Mouse (Mus musculus) heart, embryonic 14.5 days (tissue): Measurements from ENCODE around the gene Gm28308. TPM values are rescaled to one million over a fixed set of nuclear protein-coding genes. Genes with fewer than 3 reads are reported as not detected.

Source experiments
- ATAC-seq: fragments of 200-750 bp; cut with Nextera tagmentation; 2 replicates; pipeline ENCODE4 v1.8.0; 2017; ENCODE audit warnings: low read depth, moderate TSS enrichment; ENCODE audit not compliant: insufficient number of reproducible peaks, insufficient read depth, low FRiP score
- H3K27ac ChIP-seq, 2 experiments: fragments of 200-500 bp in 1 of 2; fragments of 300-500 bp in 1 of 2; sonication (generic) in 1 of 2; replicated peaks in 1 of 2; 2 replicates each; pipeline ENCODE4 v1.5.1; 2012 to 2014; ENCODE audit warnings: low read depth in 2 of 2, low read length in 2 of 2, control low read depth in 1 of 2, mild to moderate bottlenecking in 1 of 2, mixed read lengths in 1 of 2; ENCODE audit not compliant: control insufficient read depth in 1 of 2, insufficient read depth in 1 of 2
- H3K27me3 ChIP-seq: fragments of 300-500 bp; sonication (generic); 2 replicates; pipeline ENCODE4 v1.6.1; 2014; ENCODE audit warnings: mild to moderate bottlenecking, low read length, control low read depth; ENCODE audit not compliant: control insufficient read depth, insufficient read depth
- H3K36me3 ChIP-seq: fragments of 300-500 bp; sonication (generic); 2 replicates; pipeline ENCODE4 v1.6.1; 2014; ENCODE audit warnings: mild to moderate bottlenecking, control low read depth, low read length, mixed read lengths; ENCODE audit not compliant: control insufficient read depth, insufficient read depth
- H3K4me1 ChIP-seq, 2 experiments: fragments of 200-500 bp in 1 of 2; fragments of 300-500 bp in 1 of 2; sonication (generic) in 1 of 2; 2 replicates each; pipeline ENCODE4 v1.6.1; 2012 to 2014; ENCODE audit warnings: low read length in 2 of 2, control low read depth in 1 of 2, mixed read lengths in 1 of 2; ENCODE audit not compliant: control insufficient read depth in 2 of 2, insufficient read depth in 2 of 2
- H3K4me2 ChIP-seq: fragments of 300-500 bp; sonication (generic); 2 replicates; pipeline ENCODE4 v1.6.1; 2014; ENCODE audit warnings: mild to moderate bottlenecking, low read length
- H3K4me3 ChIP-seq, 2 experiments: fragments of 200-500 bp in 1 of 2; fragments of 300-500 bp in 1 of 2; sonication (generic) in 1 of 2; 2 replicates each; pipeline ENCODE4 v1.5.1; 2012 to 2014; ENCODE audit warnings: low read length in 2 of 2, mild to moderate bottlenecking in 2 of 2, control low read depth in 1 of 2, low read depth in 1 of 2, moderate library complexity in 1 of 2; ENCODE audit not compliant: control insufficient read depth in 1 of 2, insufficient read depth in 1 of 2
- H3K9ac ChIP-seq: fragments of 300-500 bp; sonication (generic); 2 replicates; pipeline ENCODE4 v1.6.1; 2014; ENCODE audit warnings: mild to moderate bottlenecking, low read length
- H3K9me3 ChIP-seq: fragments of 300-500 bp; sonication (generic); 2 replicates; pipeline ENCODE4 v1.6.1; 2016; ENCODE audit warnings: low read length, control low read depth; ENCODE audit not compliant: control insufficient read depth
- WGBS: fragments of 180-500 bp; shearing (Covaris S2); extraction: QIAGEN DNeasy Blood & Tissue Kit; methylation state at CpG from one replicate; pipeline ENCODE4 v1.1.7; 2014; 5-methylcytosine and 5-hydroxymethylcytosine counted together
- polyA plus RNA-seq: library from polyadenylated mRNA; unstranded; fragments of >200 nt; fragmentation: Nextera tagmentation; extraction: Ambion mirVana; gene quantifications from 2 replicates; pipeline ENCODE4 v1.2.1, GENCODE M21; 2014

Gm28308 gene
- polyA plus RNA-seq, 1 experiment from 2014 or later = not detected

DNA sequence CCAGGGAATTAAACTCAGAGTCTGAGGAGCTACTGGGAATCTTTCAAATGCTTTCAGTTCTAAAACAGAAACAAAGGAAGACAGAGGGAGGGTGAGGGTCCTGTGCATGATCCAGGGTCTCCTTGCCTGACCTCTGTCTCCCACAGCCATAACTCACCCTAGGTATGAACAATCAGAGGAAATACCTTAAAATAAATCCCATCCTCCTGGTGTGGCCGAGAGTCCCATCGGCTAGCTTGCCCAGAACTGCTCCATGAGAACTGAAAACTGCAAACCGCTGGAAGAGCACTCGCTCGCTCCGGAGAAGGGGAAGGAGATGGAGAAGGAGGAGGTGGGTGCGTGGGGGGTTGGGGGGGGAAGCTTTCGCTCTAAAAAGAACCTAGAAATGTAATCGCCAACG lies 33.4 kb downstream of the Gm28308 start:
- WGBS = 3% methylated on average over 10 of the region's 10 CpGs
- no peak overlapping the region for H3K27ac ChIP-seq
- H3K9ac ChIP-seq = no peak overlapping the region; the same call in 1 of the 2 replicates
- H3K4me3 ChIP-seq = peak overlapping the region in 1 of 2 experiments; percentile 6; a peak in 1 of 4 replicates
- ATAC-seq = no peak
- H3K4me1 ChIP-seq = no peaks in the 10 kb centered on the region; a peak in 1 of 4 replicates
- H3K9me3 ChIP-seq = no peaks in the 10 kb centered on the region
- H3K36me3 ChIP-seq = no peaks in the 10 kb centered on the region
- peaks cover 99% of the 10 kb centered on the region for H3K27me3 ChIP-seq
- peak overlapping the region; percentile 24; the same call in 1 of the 2 replicates for H3K4me2 ChIP-seq

DNA sequence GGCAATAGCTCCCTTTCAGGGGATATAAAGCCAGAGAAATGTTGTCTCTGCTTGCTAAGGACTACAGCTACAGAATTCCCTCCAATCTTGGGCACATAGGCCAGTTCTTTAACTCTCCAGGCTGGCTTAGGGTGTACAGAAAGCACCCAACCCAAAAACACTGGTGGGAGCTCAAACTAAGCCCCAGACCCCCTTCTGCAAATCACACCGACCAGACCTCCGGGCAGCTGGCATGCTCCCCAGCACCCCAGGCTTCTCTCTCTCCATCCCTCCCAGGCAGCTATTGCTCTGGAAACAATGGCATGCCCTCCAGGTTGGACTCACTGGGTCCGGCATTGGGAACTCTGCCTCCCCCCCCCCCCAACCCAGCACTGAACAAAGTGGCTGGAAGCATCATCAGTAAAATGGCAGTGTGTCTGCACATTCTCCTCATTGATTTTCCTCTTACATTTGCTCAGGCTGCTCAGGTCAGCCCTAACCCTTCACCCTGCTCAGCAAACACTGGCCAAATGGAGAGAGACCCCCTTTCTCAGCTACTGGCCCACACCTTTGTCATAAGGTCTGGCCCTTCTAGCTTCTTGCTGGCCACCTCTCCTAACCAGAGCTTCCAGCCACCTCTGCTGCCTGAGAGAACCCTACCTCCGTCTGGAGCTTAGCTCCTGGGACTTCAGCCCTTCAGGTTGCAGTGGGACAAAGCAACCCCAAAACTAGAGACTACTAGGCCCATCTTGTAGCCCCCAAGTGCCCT lies 34.0 kb downstream of the Gm28308 start:
- no peak overlapping the region; the same call in 1 of the 2 replicates for H3K9ac ChIP-seq
- peaks cover 98% of the 10 kb centered on the region for H3K27me3 ChIP-seq

DNA sequence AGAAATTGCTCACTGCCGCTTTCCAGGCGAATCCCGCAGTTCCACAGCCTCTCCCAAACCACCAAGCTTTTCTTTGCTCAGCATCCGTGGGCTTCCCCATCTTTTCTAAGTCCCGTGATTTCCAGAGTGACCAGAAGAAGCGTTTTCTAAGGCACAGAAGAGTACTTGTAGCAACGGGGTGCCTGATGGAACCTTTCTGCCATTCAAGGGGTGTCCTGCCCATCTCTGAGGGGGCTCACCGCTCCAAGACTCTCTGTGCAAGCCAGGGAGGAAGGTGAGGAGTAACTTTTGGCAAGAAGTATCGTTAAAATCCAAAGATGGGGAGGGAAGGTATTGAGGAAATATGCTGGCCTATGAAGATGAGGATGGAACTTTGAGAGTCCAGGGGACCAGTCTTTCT lies 35.3 kb downstream of the Gm28308 start:
- no peaks in the 10 kb centered on the region for H3K9me3 ChIP-seq
- H3K27ac ChIP-seq = no peak overlapping the region
- H3K27me3 ChIP-seq = peaks cover 98% of the 10 kb centered on the region
- ATAC-seq = no peak
- H3K9ac ChIP-seq = peak overlapping the region; percentile 49; the same call in 1 of the 2 replicates
- H3K4me1 ChIP-seq = no peaks in the 10 kb centered on the region; a peak in 1 of 4 replicates
- H3K36me3 ChIP-seq = no peaks in the 10 kb centered on the region
- 0 out of 4 replicates have a peak overlapping the region, but pooled peaks of 1 of the 2 experiments have one; percentile 18 for H3K4me3 ChIP-seq
- peak overlapping the region; percentile 38; the same call in 1 of the 2 replicates for H3K4me2 ChIP-seq
- WGBS = 4% methylated on average over 9 of the region's 9 CpGs

More for the DNA sequence above, 34.0 kb downstream of the Gm28308 start:
- Histone ChIP-seq H3K4me1 (no peaks in the 10 kb centered on the region; a peak in 1 of 4 replicates), H3K4me2 (peak overlapping the region; percentile 24; the same call in 1 of the 2 replicates), H3K4me3 (peak overlapping the region in 1 of 2 experiments; percentile 6; a peak in 1 of 4 replicates), H3K36me3 (no peaks in the 10 kb centered on the region), H3K27ac (no peak overlapping the region), H3K9me3 (no peaks in the 10 kb centered on the region)
- ATAC-seq = no peak
- WGBS = 5% methylated on average over 4 of the region's 4 CpGs

DNA sequence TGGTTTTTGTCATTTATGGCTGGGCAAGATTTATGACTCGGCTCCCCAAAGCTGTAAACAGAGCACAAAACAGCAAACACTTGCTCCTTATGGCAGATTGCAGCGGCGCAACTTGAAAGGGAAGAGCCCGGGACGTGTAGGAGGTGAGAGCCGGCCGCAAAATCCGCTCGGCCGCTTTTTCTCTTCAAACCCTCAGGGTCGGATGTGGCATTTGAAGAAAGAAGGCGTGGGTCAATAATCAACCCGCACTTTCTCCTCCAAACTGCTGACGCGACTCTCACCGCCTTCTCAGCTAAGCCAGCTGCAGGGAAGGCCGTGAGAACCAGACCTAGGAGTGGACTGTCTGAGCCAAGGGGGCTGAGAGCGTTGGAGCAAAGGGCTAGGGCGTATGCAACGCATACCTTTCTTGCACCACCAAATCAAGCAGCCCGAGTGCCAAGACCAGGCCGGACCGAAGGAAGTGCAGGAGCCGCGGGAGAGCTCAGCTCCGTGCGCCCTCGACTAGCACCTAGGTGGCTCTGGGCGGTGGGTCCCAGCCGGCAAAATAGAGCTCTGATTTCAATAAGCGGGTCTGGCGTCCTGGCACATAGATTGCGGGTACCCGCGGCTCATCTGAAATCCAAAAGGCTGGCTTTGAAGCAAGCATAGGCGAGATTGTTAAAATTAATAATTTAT lies 35.9 kb downstream of the Gm28308 start, which contains the start of gene 5730596B20Rik:
5730596B20Rik (plus strand) TSS at position 438 of the 675 bp plus-strand sequence.
- peak within 1 kb of the TSS; percentile 19 to 36 for H3K4me3 ChIP-seq
- H3K9me3 ChIP-seq = no peaks in the 10 kb centered on the region
- H3K27ac ChIP-seq = peak within 1 kb of the TSS; percentile 19 to 31; a peak in 1 of 4 replicates
- H3K4me2 ChIP-seq = peak within 1 kb of the TSS; percentile 38
- peak within 1 kb of the TSS; percentile 49; the same call in 1 of the 2 replicates for H3K9ac ChIP-seq
- ATAC-seq = no peak
- H3K36me3 ChIP-seq = no peaks in the 10 kb centered on the region
- peaks cover 0 to 3% of the 10 kb centered on the region in 2 experiments; a peak in 2 of 4 replicates for H3K4me1 ChIP-seq
- peaks cover 98% of the 10 kb centered on the region for H3K27me3 ChIP-seq
- 1% methylated on average over 36 of the region's 36 CpGs for WGBS

DNA sequence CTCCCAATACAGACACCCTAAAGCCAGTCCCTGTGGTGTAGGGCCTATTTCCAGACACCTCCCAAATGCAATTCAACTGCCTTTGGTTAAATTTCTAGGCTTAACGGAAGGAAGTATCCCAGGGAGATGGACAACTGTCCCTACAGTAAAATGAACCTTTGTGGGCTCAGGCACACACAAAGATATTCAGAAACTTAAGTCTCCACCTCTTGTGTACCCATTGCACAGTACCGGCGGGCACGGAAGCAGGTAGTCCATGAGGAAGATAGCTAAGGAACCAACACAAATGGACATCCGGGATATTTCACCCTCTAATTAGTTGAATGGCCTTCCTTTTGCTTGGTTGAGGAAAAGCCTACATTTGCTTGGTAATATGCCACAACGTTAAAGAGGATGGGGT lies 36.7 kb downstream of the Gm28308 start:
- peak overlapping the region; percentile 19 to 36; a peak in 2 of 4 replicates for H3K4me3 ChIP-seq
- H3K9ac ChIP-seq = no peak overlapping the region; the same call in 1 of the 2 replicates
- H3K27me3 ChIP-seq = peaks cover 98% of the 10 kb centered on the region
- H3K9me3 ChIP-seq = no peaks in the 10 kb centered on the region
- 2% methylated on average over 6 of the region's 6 CpGs for WGBS
- H3K4me1 ChIP-seq = peaks cover 0 to 3% of the 10 kb centered on the region in 2 experiments; a peak in 2 of 4 replicates
- peak overlapping the region; percentile 38 for H3K4me2 ChIP-seq
- H3K36me3 ChIP-seq = no peaks in the 10 kb centered on the region
- no peak for ATAC-seq
- peak overlapping the region; percentile 19 to 31; a peak in 1 of 4 replicates for H3K27ac ChIP-seq

DNA sequence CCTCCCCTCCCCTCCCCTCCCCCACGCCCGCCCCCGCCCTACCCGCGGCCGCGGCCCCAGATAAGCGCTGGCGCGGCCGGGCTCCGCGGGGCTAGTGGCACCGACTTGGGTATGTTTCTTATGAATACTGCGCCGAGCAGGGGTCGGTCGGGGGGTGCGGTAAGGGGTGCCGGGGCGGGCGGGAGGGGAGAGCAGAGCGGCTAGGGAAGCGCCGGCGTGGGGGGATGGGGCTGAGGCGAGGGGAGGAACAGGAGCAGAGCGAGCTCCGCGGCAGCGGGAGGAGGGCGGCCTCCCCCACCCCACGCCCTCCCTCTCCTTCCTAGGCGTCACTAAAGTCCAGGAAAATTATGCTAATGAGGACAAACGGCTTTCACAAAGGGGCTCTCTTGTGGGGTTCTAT lies 37.3 kb downstream of the Gm28308 start:
- peaks cover 98% of the 10 kb centered on the region for H3K27me3 ChIP-seq
- H3K36me3 ChIP-seq = no peaks in the 10 kb centered on the region
- H3K9ac ChIP-seq = peak overlapping the region; percentile 31
- no peak for ATAC-seq
- no peaks in the 10 kb centered on the region for H3K9me3 ChIP-seq
- peaks cover 0 to 3% of the 10 kb centered on the region in 2 experiments; a peak in 2 of 4 replicates for H3K4me1 ChIP-seq
- peak overlapping the region; percentile 38; the same call in 1 of the 2 replicates for H3K4me2 ChIP-seq
- peak overlapping the region in 1 of 2 experiments; percentile 55; a peak in 2 of 4 replicates for H3K27ac ChIP-seq
- peak overlapping the region; percentile 19 to 36; a peak in 3 of 4 replicates for H3K4me3 ChIP-seq
- WGBS = 4% methylated on average over 19 of the region's 35 CpGs
